Mouse (Mus musculus): ENCODE data around the gene Actn4. TPM values are rescaled to one million over a fixed set of nuclear protein-coding genes. Genes with fewer than 3 reads are reported as not detected.
"Not testable (repeated sequence)": the region's sequence is repeated elsewhere in the genome, so short reads cannot be mapped to it uniquely, and the experiment has no call there.

The Actn4 gene
- total RNA-seq, 4 experiments from 2014 or later, result 184 to 285 (median 233) TPM

DNA sequence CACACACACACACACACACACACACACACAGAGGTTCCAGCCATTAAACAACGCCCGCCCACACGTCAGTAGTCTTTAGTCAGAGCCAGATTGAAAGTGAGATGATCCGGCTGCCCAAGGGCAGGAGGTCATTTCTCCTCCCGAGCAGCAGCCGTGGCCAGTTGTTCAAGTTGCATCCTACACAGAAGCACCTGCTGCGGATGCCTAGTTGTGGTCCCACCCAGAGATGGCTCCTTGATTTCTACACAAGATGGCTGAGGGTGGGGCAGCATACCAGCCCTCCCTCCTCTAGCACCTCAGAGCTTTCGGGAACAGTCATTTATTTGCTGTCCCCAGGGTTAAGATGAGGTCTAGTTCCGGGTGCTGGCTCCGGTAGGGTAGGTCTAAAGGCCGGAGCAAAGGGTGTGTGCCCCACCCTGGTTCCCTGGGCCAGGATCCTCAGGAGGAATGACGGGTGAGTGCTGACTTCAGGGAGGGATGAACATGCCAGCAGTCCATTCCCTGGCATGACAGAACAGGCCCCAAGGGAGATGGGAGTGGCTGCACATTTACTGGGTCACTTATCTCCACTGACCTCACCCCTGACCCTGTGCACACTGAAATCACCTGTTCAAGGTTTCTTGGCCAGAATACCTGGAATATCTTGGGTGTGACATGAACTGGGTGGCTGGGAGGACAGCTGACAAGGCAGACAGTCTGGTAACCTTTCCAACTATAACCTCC, 7.7 kb upstream of the Actn4 start:
- DNase-seq, result no peak

DNA sequence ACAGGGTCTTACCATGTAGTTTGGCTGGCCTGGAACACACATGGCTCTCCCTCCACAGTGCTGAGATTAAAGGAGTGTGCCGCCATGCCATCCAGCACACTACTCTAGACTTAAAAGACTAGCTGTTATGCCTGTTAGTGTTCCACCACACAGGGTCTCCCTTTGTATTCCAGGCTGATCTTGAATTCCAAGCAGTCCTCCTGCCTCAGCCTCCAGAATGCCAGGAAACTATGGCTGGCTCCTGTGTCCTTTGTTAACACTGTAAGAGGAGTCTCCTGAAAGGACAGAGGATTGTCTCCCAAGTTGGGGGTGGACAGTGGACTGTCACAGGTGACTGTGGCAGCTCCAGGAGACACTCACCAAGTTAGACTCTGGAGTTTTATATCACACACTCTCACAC, 7.1 kb upstream of the Actn4 start:
- DNase-seq, result no peak

DNA sequence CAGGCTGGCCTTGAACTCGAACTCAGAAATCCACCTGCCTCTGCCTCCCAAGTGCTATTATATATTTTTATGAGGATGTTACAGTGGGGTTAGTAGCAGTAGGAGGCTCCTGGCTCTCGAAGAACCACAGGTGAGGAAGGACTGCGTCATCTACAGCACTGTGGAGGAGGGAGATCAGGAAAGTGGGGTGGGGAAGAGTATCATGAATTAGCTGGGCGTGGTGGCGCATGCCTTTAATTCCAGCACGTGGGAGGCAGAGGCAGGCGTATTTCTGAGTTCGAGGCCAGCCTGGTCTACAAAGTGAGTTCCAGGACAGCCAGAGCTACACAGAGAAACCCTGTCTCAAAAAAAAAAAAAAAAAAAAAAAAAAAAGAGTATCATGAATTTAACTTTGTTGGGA, 6.0 kb upstream of the Actn4 start:
- DNase-seq, result not testable (repeated sequence)

DNA sequence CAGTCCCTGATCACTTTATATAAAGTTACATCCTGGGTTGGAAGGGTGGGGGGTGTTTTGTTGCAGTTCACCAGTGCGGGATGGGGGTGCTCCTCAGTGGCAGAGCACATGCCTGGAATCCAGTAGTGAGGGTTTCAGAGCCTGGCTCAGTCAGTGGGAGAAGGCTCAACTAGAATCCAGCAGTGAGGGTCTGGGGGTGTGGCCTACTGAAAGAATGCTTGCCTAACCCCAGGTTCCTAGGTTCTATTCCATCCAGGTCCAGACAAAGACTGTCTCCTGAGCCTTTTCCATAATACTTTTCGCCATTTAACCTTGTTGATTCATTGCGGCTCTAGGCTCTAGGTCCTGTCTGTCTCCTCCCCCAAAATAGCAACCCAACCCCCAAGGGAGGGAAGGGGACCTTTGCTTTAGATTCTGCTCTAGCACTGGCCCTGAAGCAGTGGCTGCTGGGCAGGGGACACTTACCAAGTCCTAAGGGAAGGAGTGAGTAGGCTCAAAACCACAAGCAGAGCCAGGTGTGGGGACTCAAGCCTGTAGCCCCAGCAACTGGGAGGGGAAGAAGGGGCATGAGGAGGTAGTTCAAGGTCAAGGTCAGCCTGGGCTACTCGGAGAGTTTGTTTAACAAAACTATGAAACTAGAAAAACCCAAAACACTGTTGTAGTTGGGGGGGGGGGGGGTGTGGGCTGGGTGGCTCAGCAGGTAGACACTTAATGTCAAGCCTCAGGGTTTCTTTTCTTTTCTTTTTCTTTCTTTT, 4.8 kb upstream of the Actn4 start:
- no peak for DNase-seq

DNA sequence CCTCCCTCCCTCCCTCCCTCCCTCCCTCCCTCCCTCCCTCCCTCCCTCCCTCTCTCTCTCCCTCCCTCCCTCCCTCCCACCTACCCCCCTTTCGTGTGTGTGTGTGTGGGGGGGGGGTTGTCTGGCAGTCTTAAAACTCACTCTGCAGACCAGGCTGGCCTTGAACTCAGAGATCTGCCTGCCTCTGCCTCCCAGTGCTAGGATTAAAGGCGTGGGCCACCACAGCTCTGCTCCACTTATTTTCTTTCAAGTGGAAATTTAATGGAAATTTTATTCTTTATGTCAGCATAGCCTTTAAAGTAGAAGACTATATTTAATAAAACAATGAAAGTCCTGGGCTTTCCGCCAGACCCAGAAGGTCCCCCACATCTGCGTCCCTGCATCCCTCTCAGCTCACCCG, 4.0 kb upstream of the Actn4 start:
- DNase-seq, result no peak

DNA sequence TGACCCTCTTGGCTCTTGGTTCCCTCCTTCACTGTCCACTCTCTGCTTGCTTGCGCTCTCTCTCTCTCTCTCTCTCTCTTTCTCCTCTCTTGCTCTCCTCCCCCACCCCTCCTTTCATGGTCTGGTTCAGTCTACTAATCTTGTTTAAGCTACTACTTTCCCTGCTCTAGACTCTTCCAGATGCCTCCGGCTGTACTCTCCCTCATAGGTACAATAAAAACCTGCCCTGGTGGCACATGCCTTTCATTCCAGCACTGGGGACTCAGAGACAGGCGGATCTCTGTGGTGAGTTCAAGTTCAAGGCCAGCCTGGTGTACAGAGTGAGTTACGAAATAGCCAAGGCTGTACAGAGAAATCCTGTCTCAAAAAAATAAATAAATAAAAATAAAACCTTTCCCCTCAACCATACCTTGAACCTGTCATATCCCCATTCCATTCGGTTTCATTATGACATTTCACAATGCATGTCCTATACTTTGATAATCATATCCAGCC, 3.3 kb upstream of the Actn4 start:
- no peak for DNase-seq

DNA sequence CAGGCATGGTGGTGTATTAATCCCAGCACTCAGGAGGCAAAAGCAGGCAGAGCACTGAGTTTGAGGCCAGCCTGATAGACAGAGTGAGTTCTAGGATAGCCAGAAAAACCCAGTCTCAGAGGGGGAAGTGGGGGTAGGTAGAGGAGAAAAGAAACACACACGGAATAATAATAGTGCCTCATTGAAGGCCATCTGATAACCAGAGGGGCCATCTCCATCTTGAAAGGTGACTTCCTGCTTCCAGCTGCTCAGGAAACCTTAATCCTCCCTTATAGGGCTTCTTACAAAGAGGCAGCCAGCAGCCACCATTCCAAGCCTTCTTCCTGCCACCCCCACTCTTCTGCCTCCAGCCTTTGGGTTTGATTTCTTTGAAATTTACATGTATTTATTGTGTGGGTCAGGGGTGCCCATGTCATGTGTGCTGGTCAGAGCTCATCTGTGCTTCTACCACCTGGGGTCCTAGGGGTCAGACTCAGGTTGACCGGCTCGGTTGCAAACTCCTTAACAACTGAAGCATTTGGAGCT, 1.3 kb upstream of the Actn4 start:
- no peak for DNase-seq

DNA sequence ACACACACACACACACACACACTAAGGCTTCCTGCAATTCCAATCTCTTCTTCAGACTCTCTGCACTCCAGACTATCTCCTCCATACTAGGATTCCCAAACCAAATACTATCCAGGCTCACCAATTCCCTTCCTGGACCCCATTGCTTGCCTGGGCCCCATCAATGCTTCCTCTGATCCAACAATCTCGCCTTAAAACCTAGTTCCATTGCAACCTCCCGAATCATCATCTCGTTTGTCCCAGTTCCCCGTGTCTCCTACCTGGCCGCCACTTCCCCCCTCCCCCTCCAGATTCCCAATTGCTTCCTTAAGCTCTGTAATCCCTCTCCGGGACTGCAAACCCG, 585 bp downstream of the Actn4 start:
- no peak for DNase-seq

DNA sequence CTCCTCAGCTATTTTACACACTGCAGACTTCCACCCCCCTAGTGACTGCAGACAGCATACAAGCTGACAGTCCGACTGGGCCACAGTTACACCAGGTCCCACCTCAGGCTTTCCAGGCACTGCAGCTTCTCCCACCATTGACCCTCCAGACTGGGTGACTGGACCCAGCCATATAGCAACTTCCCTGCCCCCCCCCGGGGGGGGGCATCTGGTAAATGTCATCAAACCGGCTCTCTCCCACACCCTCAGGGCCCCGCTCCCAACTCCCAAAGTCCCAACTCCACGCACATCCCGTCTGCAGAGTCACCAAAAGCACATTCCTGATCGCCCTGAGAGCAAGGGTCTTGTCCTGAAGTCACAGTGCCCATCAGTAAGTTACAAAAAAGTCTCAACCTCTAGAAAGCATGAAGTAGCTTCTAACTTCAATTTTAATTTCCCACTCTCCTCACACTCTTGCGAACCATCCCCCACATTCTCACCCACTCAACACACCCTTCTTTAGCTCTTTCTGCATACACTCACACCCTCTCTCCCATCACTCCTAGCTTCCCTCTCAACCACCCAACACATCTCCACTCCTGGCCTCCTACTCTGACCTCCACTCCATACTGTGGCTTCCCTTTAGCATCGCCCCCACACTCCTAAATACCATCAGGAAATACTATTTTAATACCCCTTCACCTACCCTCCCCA, 1.6 kb downstream of the Actn4 start:
- DNase-seq, result no peak

DNA sequence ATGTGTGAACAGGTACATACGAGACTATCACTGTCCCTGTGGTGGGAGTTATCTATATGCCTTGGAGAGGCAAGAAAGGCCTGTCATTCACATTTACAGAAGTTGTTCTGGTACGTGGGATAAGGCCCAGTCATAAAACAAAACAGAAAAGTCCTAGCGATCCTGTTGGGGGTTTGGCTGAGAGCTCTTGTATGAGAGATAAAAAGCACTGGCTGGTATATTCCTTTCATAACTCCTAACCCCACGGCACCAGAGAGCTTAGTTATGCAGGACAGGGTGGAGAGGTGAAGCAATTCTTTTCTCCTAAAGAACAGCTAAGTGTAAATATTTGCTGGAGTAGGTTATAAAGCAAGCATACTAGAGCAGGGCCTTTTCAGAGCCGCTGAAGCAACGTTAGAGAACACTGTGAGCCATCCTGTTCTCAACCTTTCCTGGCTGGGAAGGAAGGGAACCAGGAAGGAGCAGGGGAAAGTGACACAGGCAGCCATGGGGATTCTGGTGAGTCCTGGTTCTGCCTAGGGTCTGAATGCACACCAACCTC, 2.6 kb downstream of the Actn4 start:
- DNase-seq, result no peak

DNA sequence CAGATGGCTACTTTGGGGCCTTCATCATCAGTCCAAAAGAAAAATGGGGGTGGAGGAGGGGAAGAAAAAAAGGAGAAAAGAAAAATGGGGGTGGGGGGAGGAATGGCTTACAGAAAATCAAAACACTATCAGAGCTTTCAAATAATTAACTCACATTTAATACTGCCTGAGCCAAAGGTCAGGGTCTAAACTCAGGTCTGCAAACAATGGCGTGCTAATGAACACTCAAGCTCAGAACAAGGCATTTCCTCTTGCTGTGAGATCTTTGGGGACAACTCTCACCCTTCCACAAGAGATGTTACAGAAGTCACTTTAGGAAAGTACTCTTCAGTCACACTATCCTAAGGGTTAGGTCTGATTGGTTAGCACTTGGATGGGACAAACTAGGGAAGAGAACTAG, 3.4 kb downstream of the Actn4 start:
- DNase-seq, result no peak

DNA sequence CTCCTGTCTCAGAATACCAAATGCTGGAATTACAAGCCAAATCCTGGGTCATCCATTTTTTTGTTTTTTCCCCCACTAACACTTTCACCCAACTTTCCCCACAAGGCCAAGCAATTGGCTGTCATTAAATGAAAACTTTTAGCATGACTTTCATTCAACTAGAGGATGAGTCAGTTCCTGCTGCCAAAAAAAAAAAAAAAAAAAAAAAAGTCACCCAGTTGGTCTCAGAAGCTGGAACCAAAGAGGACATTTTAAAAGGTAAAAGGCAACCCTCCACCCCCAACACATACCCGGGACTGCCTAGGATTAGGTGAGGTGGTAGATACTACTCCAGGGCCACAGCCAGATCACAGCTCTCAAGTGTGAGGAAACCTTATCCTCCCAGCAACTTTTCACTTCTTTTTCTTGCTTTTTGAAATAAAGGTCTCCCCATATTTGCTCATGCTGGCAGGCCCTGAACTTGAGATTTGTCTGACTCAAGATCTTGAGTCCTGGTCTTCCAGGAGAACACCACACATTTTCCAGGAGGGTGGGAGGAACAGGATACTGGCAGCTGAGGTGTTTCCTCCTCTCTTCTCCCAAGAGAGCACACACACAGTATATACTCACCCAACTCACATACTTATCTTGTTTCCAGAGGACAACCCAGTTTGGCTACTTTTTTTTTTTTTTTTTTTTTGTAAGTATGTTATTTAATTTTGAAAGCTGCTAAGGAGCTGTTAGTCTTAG, 4.0 kb downstream of the Actn4 start:
- no peak for DNase-seq

DNA sequence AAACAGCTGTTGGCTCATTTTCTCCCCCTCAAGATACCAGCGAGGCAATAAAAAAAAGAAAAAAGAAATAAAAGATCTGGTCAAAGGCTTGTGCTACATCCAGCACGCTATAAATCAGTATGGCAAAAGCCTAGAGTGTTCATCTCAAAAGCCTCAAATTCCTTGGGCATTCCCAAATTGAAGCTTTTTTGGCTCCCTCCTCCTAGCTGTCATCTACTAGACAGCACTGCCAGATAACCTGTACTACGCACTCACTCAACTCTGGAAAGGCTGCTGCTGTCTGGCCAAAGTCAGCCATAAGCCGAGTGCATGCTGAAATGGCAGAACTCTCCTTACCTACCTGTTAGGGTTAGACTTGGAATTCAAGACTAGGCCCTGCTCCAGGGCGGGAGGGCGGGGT, 4.9 kb downstream of the Actn4 start:
- no peak for DNase-seq

DNA sequence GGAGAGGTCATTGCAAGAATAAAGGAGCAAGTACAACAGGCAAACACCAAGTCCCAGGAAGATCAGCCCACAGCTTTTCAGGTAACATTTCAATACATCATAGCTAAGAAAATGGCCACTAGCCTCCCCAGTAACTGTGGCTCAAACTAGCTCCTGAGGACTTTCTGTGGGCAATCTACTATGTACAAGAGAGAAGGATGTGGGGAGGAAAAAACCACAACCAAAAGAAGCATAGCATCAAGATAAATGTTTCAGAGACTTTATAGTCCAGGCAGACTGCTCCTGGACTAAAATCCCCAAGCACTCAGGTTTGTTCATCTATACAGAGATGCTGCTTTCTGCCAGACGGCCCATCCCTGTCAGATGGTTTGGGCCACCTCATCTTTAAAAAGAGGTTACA, 5.9 kb downstream of the Actn4 start:
- DNase-seq, result no peak

DNA sequence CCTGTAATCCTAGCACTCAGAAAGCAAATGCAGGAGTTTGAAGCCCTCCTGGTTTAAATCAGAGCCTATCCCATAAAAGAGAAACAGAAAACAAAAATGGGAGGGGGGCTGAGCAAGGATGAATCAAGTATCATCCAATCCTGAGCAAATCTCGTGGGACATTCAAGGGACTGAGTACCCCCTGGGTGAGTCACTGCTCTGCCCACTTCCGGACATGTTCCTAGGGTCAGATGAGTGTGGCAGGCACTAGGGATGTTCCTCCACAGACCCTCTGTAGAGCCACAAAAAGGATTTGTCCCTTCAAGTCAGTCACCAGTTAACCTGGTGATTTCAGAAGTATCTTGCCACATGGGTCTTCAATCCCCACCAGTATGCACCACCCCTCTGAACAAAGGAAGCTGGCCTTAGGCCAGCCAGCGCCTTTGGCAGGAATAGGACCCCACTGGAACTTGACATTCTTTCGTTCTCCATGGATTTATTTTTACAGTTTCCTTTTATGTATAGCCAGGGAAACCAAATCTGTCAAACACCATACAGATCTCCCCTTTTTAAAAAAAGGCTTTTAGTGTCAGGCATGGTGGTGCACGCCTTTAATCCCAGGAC, 6.7 kb downstream of the Actn4 start:
- no peak for DNase-seq

DNA sequence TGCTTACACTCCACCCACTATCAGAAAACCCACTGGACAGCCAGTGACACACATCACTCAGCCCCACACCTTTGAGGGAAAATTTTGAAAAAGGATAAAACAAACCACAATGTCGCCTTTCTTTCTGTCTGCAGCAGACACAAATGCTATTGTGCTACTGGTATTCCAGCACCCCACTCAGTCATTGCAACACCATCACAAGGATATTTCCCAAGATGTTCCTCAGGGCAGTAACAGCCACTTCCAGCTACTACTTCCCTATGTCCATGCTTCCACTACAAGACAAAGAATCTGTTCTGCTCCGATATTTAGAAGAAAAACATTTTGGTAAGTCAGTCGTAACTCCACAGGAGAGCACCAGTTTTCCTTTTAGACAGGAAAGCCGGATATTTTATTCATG, 7.4 kb downstream of the Actn4 start:
- no peak for DNase-seq

DNA sequence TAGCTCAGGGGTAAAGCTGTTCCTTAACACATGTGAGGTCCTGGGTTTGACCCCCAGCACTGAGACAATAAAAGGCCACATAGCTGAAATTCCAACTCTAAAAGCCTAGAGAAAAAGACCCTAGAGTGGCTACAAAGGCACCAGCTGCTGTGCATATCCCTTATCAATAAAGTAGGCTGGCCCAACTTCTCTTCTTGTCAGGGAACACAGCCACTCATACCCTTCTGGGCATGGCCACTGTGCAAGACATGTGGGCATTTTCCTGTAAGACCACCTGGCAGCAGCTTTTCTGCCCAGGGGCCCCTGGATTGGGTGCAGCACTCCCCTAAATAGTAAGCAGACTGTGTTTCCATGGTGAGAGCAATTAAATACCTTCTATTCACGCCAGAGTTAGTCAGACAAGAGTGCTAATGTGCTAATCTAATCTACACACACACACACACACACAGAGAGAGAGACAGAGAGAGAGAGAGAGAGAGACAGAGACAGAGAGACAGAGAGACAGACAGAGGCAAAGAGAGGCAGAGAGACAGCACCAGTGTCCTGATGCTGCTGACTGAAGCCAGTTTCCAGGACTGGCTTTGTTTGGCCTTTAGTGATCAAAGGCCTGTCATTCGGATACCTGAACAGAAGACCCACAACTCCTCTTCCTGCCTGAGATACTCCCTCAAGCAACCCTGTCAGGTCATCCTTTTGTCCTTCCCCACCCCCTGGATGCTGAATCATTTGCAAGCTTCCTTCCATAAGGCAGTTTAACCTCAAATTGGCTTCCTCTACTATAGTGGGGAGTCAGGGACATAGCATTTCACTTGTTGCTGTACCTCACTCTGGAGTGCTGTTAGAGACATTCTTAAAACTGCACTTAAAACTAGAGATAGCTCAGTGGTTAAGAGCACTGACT, 8.4 kb downstream of the Actn4 start:
- DNase-seq, result no peak

DNA sequence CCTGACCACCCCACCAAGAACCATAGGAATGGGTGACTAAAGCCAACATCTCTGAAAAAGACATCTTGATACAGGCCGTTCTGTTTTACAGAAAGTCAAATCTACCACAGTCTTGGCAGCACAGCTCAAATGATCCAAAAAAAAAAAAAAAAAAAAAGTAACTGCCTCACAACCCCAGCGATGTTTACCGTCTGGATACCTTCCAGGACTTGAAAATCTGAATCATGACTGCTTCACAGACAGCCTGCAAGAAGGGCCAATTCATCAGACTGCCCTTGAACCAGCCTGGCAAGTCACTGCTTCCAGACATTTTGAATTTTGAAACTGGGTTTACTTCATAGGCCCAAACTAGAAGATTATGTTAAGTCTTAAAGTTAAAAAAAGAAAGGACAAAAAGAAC, 9.4 kb downstream of the Actn4 start:
- DNase-seq, result peak; percentile 77

DNA sequence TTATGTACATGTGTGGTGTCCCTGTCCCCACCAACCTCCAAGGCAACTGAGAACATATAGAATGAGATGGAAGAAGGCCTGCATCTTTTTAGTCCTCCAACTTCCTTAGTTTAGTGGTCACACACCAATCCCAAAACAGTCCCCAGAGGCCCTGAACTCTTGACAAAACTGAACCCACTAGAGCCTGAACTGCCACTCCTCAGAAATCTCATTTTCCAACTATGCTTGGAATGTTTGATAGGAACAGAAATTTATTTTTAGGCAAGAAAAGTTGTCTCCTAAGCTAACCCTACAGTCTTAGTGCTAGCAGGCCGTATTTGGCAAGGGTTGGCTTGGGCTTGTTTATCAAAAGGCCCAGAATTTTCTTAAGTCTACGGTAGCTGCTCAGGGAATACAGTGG, 10.4 kb downstream of the Actn4 start:
- DNase-seq, result no peak

DNA sequence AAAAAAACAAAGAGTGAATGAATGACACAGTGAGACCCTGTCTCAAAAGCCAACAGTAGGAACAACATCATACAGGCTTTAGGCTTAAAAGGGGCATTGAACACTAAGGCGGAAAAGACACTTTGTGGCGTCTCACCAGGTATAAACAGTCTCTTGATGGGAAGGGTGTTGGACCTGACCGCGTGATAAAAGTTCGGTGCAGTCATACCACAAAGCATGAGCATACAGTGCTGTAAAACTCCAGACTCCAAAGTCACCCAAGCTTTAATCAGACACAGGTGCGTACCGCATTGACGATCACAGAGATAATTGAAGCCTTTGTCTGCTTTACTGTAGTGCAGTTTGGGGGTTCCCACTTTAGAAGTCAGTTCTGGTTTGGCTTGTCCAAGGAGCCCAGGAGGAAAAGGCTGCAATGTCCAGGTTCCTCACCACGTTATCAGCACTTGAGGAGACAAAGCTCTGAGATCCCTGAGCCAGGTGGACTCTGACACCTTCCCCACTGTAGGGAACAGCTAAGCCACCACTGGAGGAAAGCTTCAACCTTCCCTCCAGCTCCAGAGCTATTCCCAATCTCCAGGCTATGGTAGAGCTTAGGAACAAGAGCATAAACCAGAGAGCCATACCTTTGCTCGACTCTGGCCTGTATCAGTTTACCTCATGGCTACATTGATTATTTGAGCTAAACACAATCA, 11.6 kb downstream of the Actn4 start:
- DNase-seq, result no peak

Measured in adrenal gland, adult 8-10 months (tissue).